Mouse (Mus musculus) heart, postnatal 0 days (tissue): Measurements from ENCODE around the gene Naa30.

ENCODE experiments used
- CTCF ChIP-seq: IDR thresholded peaks from 2 replicates; pipeline ENCODE4 v1.5.1; 2016; ENCODE audit warnings: antibody characterized with exemption, control low read depth, low read depth
- EP300 ChIP-seq: IDR thresholded peaks from 2 replicates; pipeline ENCODE4 v1.6.1; 2016; ENCODE audit warnings: antibody characterized with exemption, low read depth

DNA sequence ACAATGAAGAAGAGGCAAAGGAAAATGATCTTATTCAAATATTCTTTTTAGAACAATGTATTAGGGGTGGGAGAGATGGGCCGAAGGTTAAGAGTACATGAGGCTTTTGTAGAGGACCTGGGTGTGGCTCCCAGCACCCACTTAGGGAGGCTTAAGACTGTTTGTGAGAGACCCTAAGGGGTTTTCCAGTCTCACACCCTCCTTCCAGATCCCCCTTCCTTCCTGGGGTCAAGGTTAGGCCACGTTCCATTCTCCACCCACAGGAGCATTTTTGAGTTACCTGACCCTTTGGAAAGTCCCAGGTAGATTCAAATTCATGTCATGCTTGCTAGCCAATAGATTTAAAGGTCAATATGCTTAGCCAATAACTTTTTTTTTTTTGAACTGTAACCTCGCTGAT, 39.6 kb upstream of the Naa30 start:
- TF ChIP-seq EP300: no peak
- TF ChIP-seq CTCF: no peak
